Mouse (Mus musculus) olfactory bulb, adult 2 months (tissue): ENCODE measurements around the gene Hist1h3c. TPM values are rescaled to one million over a fixed set of nuclear protein-coding genes. Genes with fewer than 3 reads are reported as not detected.
"Not testable (repeated sequence)": the region's sequence is repeated elsewhere in the genome, so short reads cannot be mapped to it uniquely, and the experiment has no call there.

Experiments
- H3K27ac ChIP-seq: fragments of 200-500 bp; 2 replicates; pipeline ENCODE4 v1.5.1; 2012; ENCODE audit warnings: low read depth, low read length; ENCODE audit not compliant: insufficient read depth
- H3K4me1 ChIP-seq: fragments of 200-500 bp; 2 replicates; pipeline ENCODE4 v1.6.1; 2012; ENCODE audit warnings: low read length; ENCODE audit not compliant: control insufficient read depth, insufficient read depth
- H3K4me3 ChIP-seq: fragments of 200-500 bp; 2 replicates; pipeline ENCODE4 v1.5.1; 2012; ENCODE audit warnings: mild to moderate bottlenecking, low read depth, low read length, moderate library complexity; ENCODE audit not compliant: insufficient read depth
- CTCF ChIP-seq: fragments of 200-500 bp; IDR thresholded peaks from 2 replicates; pipeline ENCODE4 v1.5.1; 2012; ENCODE audit warnings: low read depth, mild to moderate bottlenecking, low read length, moderate library complexity; ENCODE audit not compliant: insufficient read depth
- POLR2A ChIP-seq: fragments of 200-500 bp; IDR thresholded peaks from 2 replicates; pipeline ENCODE4 v1.6.1; 2012; ENCODE audit warnings: mild to moderate bottlenecking, low read depth, low read length, moderate library complexity; ENCODE audit not compliant: insufficient read depth
- WGBS: fragments of 180-500 bp; shearing (Covaris S2); methylation state at CpG from one replicate; pipeline ENCODE4 v1.1.7; 2018; 5-methylcytosine and 5-hydroxymethylcytosine counted together
- polyA plus RNA-seq: library from polyadenylated mRNA; stranded (reverse); fragments of >200 nt; gene quantifications from 2 replicates; pipeline ENCODE4 v1.2.4, GENCODE M21; 2012; ENCODE audit warnings: low replicate concordance; ENCODE audit not compliant: missing spikeins, insufficient read depth, insufficient read length

The Hist1h3c gene
- polyA plus RNA-seq, result not detected in 2 replicates

GRCm38 (mm10) chr13:23745381-23746161 is at the start of gene Hist1h3c:
Hist1h3c (minus strand) TSS chr13:23745602.
- Histone ChIP-seq H3K4me3 (peak within 1 kb of the TSS; percentile 73), H3K27ac (peak within 1 kb of the TSS; percentile 99), H3K4me1 (peaks cover 9% of the 10 kb centered on the region)
- WGBS, result under 1% methylated on average over 28 of the region's 28 CpGs
- TF ChIP-seq POLR2A, result no peak
- no peak for TF ChIP-seq CTCF

GRCm38 (mm10) chr13:23792520-23792919 is 47.1 kb upstream of the Hist1h3c start:
- H3K4me3 ChIP-seq, result no peak overlapping the region
- H3K27ac ChIP-seq, result no peak overlapping the region
- 38% methylated on average over 2 of the region's 2 CpGs for WGBS
- no peaks in the 10 kb centered on the region for H3K4me1 ChIP-seq
- TF ChIP-seq POLR2A (no peak), CTCF (no peak)

DNA sequence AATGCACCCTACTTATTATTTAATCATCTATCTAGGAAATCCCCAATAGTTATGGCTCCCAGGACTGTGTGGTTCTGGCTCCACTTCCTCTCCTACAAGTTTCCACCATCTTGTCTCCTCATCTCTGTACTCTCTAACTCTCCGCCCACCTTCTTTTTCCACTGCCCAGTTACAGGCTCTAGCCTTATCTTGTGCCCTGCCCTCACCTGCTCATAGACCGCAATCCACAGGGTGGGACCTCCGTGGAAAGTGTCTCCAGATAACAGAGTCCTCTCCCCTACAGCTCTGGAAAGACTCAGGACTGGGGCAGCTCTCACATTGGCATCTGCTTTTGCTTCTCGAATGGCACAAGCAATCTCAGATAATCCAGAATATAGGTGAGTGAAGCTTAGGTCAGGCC is 33.6 kb upstream of the Hist1h3c start:
- H3K27ac ChIP-seq, result no peak overlapping the region
- 92% methylated on average over 4 of the region's 4 CpGs for WGBS
- no peaks in the 10 kb centered on the region for H3K4me1 ChIP-seq
- no peak overlapping the region for H3K4me3 ChIP-seq
- TF ChIP-seq CTCF, result no peak

DNA sequence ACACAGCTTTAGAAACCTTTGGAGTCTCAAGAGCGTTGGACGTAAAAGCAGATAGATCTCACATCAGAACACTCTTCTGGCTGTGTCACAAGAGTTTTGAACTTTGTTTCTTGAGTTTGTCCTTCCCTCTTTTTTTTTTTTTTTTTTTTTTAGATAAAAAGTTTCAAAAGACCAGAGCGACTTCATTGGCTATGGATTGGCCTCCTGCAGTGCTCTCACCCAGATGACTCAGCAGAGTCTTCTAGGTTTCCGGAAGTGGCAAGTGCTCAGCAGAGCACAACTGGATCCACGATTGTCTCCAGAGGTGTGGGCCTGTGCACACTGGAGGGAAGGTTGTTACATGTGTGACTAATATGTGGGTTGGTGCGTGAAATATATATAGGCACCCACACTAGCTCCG is 32.9 kb upstream of the Hist1h3c start:
- 87% methylated on average over 7 of the region's 7 CpGs for WGBS
- TF ChIP-seq POLR2A, result no peak
- no peak for TF ChIP-seq CTCF
- H3K27ac ChIP-seq, result no peak overlapping the region
- H3K4me3 ChIP-seq, result no peak overlapping the region
- H3K4me1 ChIP-seq, result no peaks in the 10 kb centered on the region

DNA sequence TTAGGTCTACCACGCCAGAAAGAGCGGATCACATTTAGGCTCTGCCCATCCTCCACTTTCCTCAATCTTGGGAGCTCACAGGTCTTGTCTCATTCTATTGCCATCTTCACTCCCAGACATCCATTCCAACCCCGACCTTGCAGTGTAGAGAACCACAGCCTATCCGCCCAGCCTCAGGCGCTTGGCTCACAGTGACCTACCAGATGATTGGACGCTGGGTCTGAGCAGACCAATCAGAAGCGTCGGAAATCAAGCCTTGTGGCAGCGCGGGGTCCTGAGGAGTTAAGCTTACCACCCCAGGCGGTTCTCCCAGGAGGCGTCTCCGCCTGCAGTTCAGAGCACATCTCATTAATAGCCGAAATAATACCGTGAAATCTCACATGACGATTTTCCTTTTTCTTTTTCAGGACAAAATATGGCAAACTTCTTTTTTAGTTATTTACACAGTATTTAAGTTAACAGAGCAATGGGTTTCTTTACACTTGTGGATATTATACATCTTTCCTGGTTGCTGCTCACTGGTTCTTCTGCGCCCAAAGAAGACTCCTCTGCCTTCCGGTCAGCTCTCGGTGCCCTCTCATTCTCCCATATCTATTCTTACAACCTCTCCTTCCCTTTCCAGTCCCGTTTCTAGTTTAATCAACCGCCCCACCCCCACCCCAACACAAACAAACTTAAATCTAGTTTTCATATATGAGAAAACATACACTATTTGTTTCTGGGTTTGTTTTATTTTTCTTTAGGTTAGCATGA is 27.3 kb upstream of the Hist1h3c start:
- Histone ChIP-seq H3K27ac (no peak overlapping the region), H3K4me3 (no peak overlapping the region), H3K4me1 (peaks cover 3% of the 10 kb centered on the region)
- TF ChIP-seq POLR2A, result no peak
- TF ChIP-seq CTCF, result no peak
- WGBS, result 26% methylated on average over 21 of the region's 21 CpGs

- H3K4me3 ChIP-seq, H3K27ac ChIP-seq, H3K4me1 ChIP-seq: not testable (repeated sequence)
- 92% methylated on average over 2 of the region's 2 CpGs for WGBS
Observed at GRCm38 (mm10) chr13:23769613-23770012, 24.2 kb upstream of the Hist1h3c start, which contains the start of gene Trim38. Trim38 (plus strand) TSS chr13:23769913.

- H3K4me1 ChIP-seq, result peaks cover 6% of the 10 kb centered on the region
- no peak overlapping the region for H3K27ac ChIP-seq
- TF ChIP-seq CTCF (no peak), POLR2A (no peak)
- H3K4me3 ChIP-seq, result no peak overlapping the region
- 45% methylated on average over 5 of the region's 5 CpGs for WGBS
Observed at GRCm38 (mm10) chr13:23768834-23769397, 23.5 kb upstream of the Hist1h3c start.

- H3K27ac ChIP-seq, result no peak overlapping the region
- no peak overlapping the region for H3K4me3 ChIP-seq
- H3K4me1 ChIP-seq, result peaks cover 3% of the 10 kb centered on the region; the same call in 1 of the 2 replicates
- TF ChIP-seq POLR2A (no peak), CTCF (no peak)
Observed at GRCm38 (mm10) chr13:23766772-23767171, 21.4 kb upstream of the Hist1h3c start.

DNA sequence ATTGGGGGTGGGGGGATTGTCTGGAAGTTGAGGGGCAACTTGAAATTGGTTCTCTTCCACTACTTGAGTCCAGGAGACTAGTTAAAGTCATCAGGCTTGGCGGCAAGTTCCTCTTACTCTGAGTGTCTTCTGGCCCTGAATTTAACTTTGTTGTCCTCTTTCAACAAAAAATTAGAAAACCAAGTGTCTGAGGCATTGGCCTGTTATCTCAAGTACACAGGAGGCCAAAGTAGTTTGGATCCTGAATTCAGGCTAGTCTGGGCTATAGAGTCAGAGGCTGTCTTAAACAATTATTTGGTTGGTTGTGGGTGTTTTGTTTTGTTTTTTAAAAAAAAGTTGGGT is 19.7 kb upstream of the Hist1h3c start:
- 89% methylated on average over 1 of the region's 1 CpGs for WGBS
- no peak overlapping the region for H3K27ac ChIP-seq
- H3K4me1 ChIP-seq, result peaks cover 3% of the 10 kb centered on the region; the same call in 1 of the 2 replicates
- H3K4me3 ChIP-seq, result no peak overlapping the region
- no peak for TF ChIP-seq CTCF
- TF ChIP-seq POLR2A, result no peak
